Mouse (Mus musculus) stomach, postnatal 0 days (tissue): ENCODE measurements at regions not wholly inside any gene's neighbourhood (a gene's known extent, or its start where the extent isn't known, plus 50 kb on each side); places are given as distances from the start of the nearest gene placed in this dataset.

Experiments used
- CTCF ChIP-seq: IDR thresholded peaks from 2 replicates; pipeline ENCODE4 v1.5.1; 2016; ENCODE audit warnings: antibody characterized with exemption, low read depth, mild to moderate bottlenecking, moderate library complexity
- EP300 ChIP-seq: optimal IDR thresholded peaks from 2 replicates; pipeline ENCODE3; 2016; ENCODE audit warnings: antibody characterized with exemption

DNA sequence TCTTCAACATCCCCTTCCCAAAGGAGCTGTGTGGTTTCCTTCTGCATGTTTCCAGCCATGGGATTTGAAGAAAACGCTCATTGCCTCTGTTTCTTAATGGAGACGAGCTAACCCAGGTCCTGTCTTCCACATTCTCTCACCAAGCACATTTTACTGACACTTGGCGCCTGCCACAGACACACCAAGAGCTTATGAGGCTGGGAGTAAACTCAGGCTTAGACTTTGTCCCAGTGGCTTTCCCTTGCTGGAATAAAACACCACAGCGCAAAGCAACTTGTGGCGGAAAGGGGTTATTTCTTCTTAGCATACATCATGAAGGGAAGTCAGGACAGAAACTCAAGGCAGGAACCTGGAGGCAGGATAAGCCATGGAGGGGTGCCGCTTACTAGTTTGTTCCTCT lies 184.5 kb upstream of the Hes1 start:
- TF ChIP-seq CTCF (no peak), EP300 (no peak)
